Mouse (Mus musculus): ENCODE measurements at regions not wholly inside any gene's neighbourhood (a gene's known extent, or its start where the extent isn't known, plus 50 kb on each side); places are given as distances from the start of the nearest gene placed in this dataset.
A peak's percentile ranks its signal among the peaks of the same experiment; 100 is the strongest.

GRCm38 (mm10) chr5:41206462-41206861, 501.5 kb downstream of the Rab28 start:
- no peak for DNase-seq (ENCODE audit: low spot score in 2 of 2)
- intact Hi-C loops (cut with DNase I): no loop called here

GRCm38 (mm10) chr5:41204417-41204816, 503.5 kb downstream of the Rab28 start:
- no peak for DNase-seq (ENCODE audit: low spot score in 2 of 2)
- intact Hi-C loops (cut with DNase I): no loop called here

GRCm38 (mm10) chr5:41187193-41187592, 520.8 kb downstream of the Rab28 start:
- DNase-seq (ENCODE audit: low spot score in 2 of 2): no peak
- intact Hi-C loops (cut with DNase I): no loop called here

GRCm38 (mm10) chr5:41177220-41177619, 530.7 kb downstream of the Rab28 start:
- DNase-seq (ENCODE audit: low spot score in 2 of 2): no peak
- intact Hi-C loops (cut with DNase I): no loop called here

GRCm38 (mm10) chr5:41165870-41166626, 541.9 kb downstream of the Rab28 start:
- intact Hi-C loops (cut with DNase I): no loop called here
- DNase-seq (ENCODE audit: low spot score in 2 of 2): no peak

GRCm38 (mm10) chr5:41125050-41125449, 582.9 kb downstream of the Rab28 start:
- DNase-seq (ENCODE audit: low spot score in 2 of 2): no peak
- intact Hi-C loops (cut with DNase I): loop anchor here (2.0 kb wide), 2 partner anchors 72 to 644 kb away; no protein-coding TSS in a partner anchor

DNA sequence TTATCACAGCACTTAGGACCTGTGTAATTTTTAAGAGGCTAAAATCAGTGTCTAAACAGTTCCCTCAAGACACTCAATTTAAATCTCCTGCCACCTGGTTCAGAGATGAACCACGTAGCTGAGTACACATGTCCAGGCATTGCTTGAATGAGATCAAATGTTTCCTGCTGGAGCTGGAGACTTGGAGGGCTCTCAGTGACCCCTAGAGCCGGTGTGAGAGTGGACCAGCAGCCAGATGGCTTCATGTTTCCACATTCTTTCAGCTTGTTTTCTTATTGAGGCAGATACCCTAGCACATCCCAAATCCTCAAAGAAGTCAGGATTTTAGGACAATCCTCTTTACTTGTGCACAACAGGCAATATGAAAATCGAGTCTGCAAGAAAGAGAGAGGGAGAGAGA, 590.3 kb downstream of the Rab28 start:
- intact Hi-C loops (cut with DNase I): no loop called here
- DNase-seq (ENCODE audit: low spot score in 2 of 2): no peak

DNA sequence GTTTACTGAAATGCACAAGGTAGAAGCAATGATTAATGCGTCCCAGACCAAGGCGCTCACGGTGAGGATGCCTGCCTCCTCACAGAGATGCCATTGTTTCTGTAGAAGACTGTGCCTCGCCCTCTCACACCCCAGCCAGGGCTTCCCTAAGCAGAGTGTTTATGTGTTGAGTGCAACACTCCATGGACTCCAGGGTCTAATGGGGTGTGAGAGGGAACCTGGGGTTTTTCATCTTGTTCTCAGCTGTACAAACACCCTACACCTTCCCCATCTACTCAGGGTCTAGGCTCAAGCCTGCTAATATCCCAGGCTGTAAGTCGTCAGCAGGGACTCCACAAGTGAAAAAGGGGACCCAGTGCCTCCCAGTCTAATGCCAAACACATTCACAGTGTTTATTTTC, 620.2 kb downstream of the Rab28 start:
- intact Hi-C loops (cut with DNase I): no loop called here
- DNase-seq (ENCODE audit: low spot score in 2 of 2): no peak

- intact Hi-C loops (cut with DNase I): no loop called here
These were observed 631.5 kb downstream of the Rab28 start for GRCm38 (mm10) chr5:41076412-41076811.

DNA sequence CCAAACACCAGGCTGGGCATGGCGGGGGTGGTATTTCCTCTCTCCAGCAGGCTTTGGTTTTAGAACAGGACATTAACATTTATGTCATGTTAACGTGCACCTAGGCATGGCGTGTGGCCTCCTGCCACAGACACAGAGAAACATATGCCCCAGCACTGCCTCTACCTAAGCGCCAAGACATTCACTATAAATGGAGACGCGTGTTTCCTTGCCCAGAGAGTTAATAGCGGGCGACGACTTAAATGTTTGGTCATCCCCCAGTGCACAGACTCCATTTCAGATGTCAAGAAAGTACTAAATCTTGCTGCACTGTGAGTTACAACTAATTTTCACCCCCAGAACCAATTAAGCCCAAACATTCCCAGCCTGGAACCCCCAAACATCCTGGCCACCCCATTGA, 646.3 kb downstream of the Rab28 start:
- intact Hi-C loops (cut with DNase I): no loop called here
- DNase-seq (ENCODE audit: low spot score in 2 of 2): no peak

More at GRCm38 (mm10) chr5:41076412-41076811, 631.5 kb downstream of the Rab28 start:
- DNase-seq (ENCODE audit: low spot score in 2 of 2): no peak

- intact Hi-C loops (cut with DNase I): no loop called here
- no peak for DNase-seq (ENCODE audit: low spot score in 2 of 2)
These were observed 646.7 kb downstream of the Rab28 start for GRCm38 (mm10) chr5:41061222-41061621.

- DNase-seq (ENCODE audit: low spot score in 2 of 2): no peak
These were observed 649.9 kb downstream of the Rab28 start for GRCm38 (mm10) chr5:41058015-41058414.

GRCm38 (mm10) chr5:41051948-41052347, 656.0 kb downstream of the Rab28 start:
- no peak for DNase-seq (ENCODE audit: low spot score in 2 of 2)
- intact Hi-C loops (cut with DNase I): loop anchor here (2.0 kb wide), 2 partner anchors 73 to 717 kb away; no protein-coding TSS in a partner anchor

More at GRCm38 (mm10) chr5:41058015-41058414, 649.9 kb downstream of the Rab28 start:
- intact Hi-C loops (cut with DNase I): no loop called here

DNA sequence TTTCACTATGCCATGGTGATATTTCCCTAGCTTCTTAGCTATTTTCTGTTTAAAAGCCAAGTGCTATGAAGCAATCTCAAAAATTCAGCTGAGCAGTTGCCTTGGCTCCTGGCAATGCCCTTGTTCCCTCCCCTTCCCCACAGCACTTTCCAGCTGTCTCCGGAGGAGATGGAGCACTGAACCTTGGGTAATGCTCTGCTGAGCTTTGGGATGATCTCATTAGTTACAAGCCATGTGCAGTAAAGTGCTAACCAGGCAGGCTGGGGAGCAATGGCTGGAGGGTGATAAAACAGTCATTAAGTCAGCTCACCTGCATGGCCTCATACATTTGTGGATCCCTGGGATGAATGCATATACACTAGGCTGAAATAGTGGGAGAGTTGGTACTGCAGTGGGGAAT, 659.4 kb downstream of the Rab28 start:
- DNase-seq (ENCODE audit: low spot score in 2 of 2): no peak
- intact Hi-C loops (cut with DNase I): no loop called here

DNA sequence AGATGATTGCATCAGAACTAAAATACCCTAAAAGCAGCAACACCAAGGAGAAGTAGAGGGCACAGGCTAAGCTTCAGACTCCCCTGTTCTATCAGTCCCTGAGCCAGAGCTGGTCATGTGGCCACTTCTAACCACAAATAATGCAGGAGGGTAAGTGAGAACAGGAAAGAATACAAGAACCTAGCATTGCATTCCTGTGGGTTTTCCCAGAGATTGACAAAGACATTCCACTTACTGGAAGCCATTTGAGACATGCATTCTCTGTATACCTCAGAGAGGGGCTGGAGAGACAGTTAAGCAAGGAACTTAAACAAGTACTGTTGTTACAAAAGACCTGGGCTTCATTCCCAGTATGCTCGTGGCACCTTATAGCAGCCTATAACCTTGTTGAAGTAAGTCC, 662.7 kb downstream of the Rab28 start:
- intact Hi-C loops (cut with DNase I): no loop called here

DNA sequence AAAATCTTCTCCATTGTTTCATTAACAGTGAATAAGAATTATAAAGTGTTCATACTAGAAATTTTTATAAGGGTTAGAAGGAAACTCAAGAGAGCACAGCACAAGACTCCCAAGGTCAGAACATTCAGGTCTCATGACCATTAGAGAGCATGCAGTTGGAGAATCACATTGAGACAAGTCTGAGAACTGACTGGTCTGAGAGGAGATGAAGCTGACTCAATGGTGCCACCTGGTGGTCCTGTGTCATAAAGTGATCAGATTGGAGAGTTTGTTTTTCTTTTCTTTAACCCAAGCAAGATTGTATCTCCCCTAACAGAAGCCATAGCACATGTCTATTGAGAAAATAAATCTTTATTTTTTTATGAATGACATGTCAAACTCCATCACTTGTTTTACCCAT, 663.5 kb downstream of the Rab28 start:
- intact Hi-C loops (cut with DNase I): loop anchor here (5.0 kb wide), 1 partner anchor 762 kb away; no protein-coding TSS in a partner anchor
- DNase-seq (ENCODE audit: low spot score in 2 of 2): peak; percentile 36 to 64

More for the DNA sequence above, 662.7 kb downstream of the Rab28 start:
- no peak for DNase-seq (ENCODE audit: low spot score in 2 of 2)

GRCm38 (mm10) chr5:41038790-41039189, 669.2 kb downstream of the Rab28 start:
- intact Hi-C loops (cut with DNase I): no loop called here
- no peak for DNase-seq (ENCODE audit: low spot score in 2 of 2)

- intact Hi-C loops (cut with DNase I): loop anchor here (2.0 kb wide), 1 partner anchor 36 kb away; no protein-coding TSS in a partner anchor
- DNase-seq (ENCODE audit: low spot score in 2 of 2): no peak
These were observed 701.3 kb downstream of the Rab28 start for GRCm38 (mm10) chr5:41006692-41007091.

DNA sequence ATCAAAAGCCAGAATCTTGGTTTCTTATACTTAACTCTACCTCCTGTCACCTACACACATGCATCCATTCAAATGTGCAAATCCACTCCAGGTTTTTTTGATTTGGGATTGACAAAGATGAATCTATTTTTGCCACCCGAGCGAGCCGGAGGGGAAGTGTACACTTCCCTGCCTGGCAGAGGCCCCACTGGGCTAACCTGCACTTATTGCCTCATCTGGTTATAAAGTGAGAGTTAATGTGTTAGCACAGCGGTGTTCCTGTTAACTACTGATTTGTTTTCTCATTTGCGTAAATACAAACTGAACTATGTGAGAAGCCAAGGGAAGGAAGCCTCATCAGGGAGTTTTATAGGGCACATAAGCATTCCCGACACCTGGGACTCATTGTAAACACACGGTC, 721.4 kb downstream of the Rab28 start:
- no peak for DNase-seq (ENCODE audit: low spot score in 2 of 2)
- intact Hi-C loops (cut with DNase I): no loop called here

DNA sequence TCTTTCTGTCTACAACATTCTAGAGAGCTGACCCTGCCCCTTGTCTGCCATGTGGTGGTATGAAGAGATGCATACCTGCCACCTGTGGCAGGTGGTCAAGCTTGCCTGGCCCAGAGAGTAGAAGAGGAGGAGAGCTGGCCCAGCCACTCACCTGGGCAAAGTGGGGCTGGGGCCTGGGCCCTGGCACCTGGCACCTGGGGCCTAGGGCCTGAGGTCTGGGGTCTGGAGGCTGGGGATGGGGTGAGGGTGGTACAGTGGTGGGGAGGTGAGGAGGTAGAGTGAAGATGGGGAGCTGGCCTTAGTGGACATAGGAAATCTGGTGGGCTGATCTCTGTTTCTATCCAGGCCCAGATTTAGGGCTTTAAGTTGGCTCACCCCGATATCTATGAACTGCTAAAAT, 733.1 kb downstream of the Rab28 start:
- intact Hi-C loops (cut with DNase I): no loop called here
- no peak for DNase-seq (ENCODE audit: low spot score in 2 of 2)

DNA sequence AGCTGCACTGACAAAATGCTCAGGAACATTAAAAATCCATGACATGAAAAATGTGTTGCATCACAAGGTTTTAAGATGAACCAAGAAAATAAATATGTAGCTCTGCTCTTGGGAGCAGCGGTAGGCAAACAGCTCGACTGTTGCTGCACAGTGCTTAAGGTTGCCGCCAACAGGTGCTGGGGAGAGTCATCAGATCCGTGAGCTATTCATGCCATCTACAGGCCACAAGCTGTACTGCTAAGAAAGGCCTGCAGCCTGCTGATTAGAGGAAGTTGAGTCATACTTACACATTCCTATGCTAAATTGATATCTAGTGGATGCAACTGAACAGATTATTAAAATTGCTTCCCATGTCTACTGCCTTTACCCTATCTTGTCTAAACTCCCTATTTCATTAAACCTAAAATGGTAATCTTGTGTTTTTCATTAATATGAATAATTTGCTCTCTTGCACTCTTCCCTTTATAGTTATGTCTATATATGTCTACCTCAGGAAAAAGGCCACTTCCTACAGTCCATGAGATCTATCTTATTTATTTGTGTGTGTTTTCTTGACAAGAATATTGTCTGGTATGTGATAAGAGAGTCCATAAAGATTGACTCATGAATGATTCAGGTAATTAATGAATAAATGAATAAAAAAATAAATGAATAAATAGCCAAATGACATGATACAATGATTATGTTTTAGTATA, 754.9 kb downstream of the Rab28 start:
- DNase-seq (ENCODE audit: low spot score in 2 of 2): peak; percentile 59 to 67
- intact Hi-C loops (cut with DNase I): loop anchor here (5.0 kb wide), 1 partner anchor 671 kb away; no protein-coding TSS in a partner anchor

Data from left cerebral cortex, postnatal 36 days (tissue).